Mouse (Mus musculus): Measurements from ENCODE around the gene Lrrc25. TPM values are rescaled to one million over a fixed set of nuclear protein-coding genes. Genes with fewer than 3 reads are reported as not detected.

Gene Lrrc25
- total and polyA plus RNA-seq, 3 experiments = 0.30 to 5.9 (median 2.4) TPM

DNA sequence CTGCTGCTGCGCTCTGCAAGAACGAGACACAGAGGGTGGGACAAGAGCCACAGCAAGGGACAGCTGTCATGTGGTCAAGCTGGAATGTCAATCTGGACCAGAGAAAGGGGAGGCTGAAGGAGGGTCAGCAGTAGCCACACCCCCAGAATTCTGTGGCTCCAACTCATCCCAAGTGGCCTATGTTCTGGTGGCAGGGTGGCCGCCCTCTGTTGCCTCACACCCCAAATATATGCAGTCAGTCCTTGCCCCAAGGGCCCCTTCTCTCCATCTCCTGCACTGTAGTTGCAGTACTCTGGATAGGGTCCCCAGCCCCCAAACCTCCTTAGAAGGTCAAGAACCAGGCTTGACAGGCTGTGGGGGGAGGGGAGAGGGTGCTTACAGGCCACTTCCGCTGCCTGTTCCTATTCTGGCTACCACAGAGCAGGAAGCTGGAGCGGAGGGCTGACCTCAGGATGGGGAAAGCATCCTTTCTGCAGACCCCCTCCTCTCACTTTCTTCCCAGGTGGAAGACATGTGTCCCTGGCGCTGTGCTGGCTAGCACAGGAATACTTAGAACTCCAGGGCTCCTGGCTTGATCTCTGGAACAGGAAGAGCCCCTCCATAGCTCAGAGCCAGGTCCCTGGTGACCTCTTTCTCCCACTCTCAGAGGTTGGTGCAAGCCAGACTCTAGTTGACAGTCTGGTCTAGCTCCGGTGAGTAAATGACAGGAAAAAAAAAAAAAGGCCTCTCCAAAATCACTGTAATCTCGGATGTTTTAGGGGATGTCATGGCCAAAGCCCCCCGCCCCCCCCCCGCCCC is 15.3 kb upstream of the Lrrc25 start:
- Histone ChIP-seq H3K4me2 (ENCODE audit: insufficient read depth, low read depth, poor library complexity, severe bottlenecking) (no peak overlapping the region), H3K4me3 (replicated peaks in 1 of 3; ENCODE audit: low read depth in 2 of 3, low read length in 2 of 3, poor library complexity in 1 of 3) (no peak overlapping the region), H3K27ac (ENCODE audit: insufficient read depth, low read depth) (no peak overlapping the region), H3K36me3 (replicated peaks in 1 of 2; ENCODE audit: control insufficient read depth in 1 of 2, insufficient read depth in 1 of 2, low read length in 1 of 2) (peaks cover 64 to 91% of the 10 kb centered on the region in 2 experiments), H3K27me3 (replicated peaks) (no peaks in the 10 kb centered on the region), H3K9ac (ENCODE audit: insufficient read depth, low read depth) (no peak overlapping the region), H3K4me1 (ENCODE audit: control insufficient read depth in 1 of 2, insufficient read depth in 2 of 2) (peaks cover 2 to 11% of the 10 kb centered on the region in 2 experiments; a peak in 3 of 4 replicates), H3K79me2 (replicated peaks; ENCODE audit: control insufficient read depth, extremely low read depth, insufficient read depth, poor library complexity, severe bottlenecking) (no peaks in the 10 kb centered on the region; the same call in 1 of the 2 replicates), H3K9me3 (replicated peaks; ENCODE audit: low read length) (peaks cover 16% of the 10 kb centered on the region)
- no peak for TF ChIP-seq CHD1 (IDR thresholded peaks at IDR 0.05; ENCODE audit: low read depth, low read length)
- no peak for TF ChIP-seq UBTF (IDR thresholded peaks at IDR 0.05; ENCODE audit: low read depth, low read length)
- TF ChIP-seq ELF1 (IDR thresholded peaks at IDR 0.05; ENCODE audit: low read depth, low read length) = no peak
- no peak for TF ChIP-seq ZMIZ1 (IDR thresholded peaks at IDR 0.05; ENCODE audit: low read depth, low read length)
- no peak for TF ChIP-seq CTCF (conservative IDR thresholded peaks at IDR 0.05 in 1 of 2, IDR thresholded peaks at IDR 0.05 in 1 of 2; ENCODE audit: low read depth in 2 of 2, low read length in 2 of 2)
- no peak for TF ChIP-seq EP300 (IDR thresholded peaks at IDR 0.05; ENCODE audit: low read length)
- no peak for TF ChIP-seq MEF2A (IDR thresholded peaks at IDR 0.05; ENCODE audit: borderline replicate concordance, low read depth, low read length)
- in situ Hi-C loops (cut with MboI; ENCODE audit: low pct_ligation_motif_present, low pct_unique_long_range_greater_than_20kb, low sequenced_read_pairs) (loop anchor here (10.0 kb wide), 1 partner anchor 56 kb away; no protein-coding TSS in a partner anchor), dilution Hi-C loops (cut with MboI; ENCODE audit: extremely low pct_ligation_motif_present, extremely low pct_unique_long_range_greater_than_20kb, low sequenced_read_pairs) (no loop called here)
- DNase-seq (ENCODE audit: extremely low read depth) = no peak

DNA sequence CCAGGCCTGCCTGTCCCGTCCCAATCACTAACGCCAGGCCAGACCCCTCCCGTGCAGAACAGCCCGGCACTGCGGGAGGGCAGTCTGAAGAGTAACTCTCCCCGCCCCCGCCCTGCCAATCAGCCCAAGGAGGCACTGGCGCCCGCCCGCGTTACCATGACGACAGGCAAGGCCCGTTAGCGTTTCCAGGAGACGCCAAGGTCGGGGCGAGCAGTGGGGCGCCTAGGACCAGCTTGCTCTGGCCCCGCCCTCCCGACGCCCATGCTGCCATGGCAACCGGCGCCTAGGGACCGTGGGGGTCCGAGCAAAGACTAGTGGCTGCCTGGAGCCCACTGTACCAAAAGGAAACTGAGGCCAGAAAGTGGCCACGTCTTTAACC is 14.7 kb upstream of the Lrrc25 start:
- Histone ChIP-seq H3K36me3 (replicated peaks in 1 of 2; ENCODE audit: control insufficient read depth in 1 of 2, insufficient read depth in 1 of 2, low read length in 1 of 2) (peaks cover 58 to 91% of the 10 kb centered on the region in 2 experiments), H3K4me1 (ENCODE audit: control insufficient read depth in 1 of 2, insufficient read depth in 2 of 2) (peaks cover 4 to 12% of the 10 kb centered on the region in 2 experiments; a peak in 3 of 4 replicates), H3K79me2 (replicated peaks; ENCODE audit: control insufficient read depth, extremely low read depth, insufficient read depth, poor library complexity, severe bottlenecking) (peaks cover 5% of the 10 kb centered on the region; the same call in 1 of the 2 replicates), H3K27me3 (replicated peaks) (no peaks in the 10 kb centered on the region), H3K4me3 (replicated peaks in 1 of 3; ENCODE audit: low read depth in 2 of 3, low read length in 2 of 3, poor library complexity in 1 of 3) (no peak overlapping the region), H3K4me2 (ENCODE audit: insufficient read depth, low read depth, poor library complexity, severe bottlenecking) (no peak overlapping the region), H3K27ac (ENCODE audit: insufficient read depth, low read depth) (no peak overlapping the region), H3K9me3 (replicated peaks; ENCODE audit: low read length) (peaks cover 16% of the 10 kb centered on the region), H3K9ac (ENCODE audit: insufficient read depth, low read depth) (no peak overlapping the region)
- TF ChIP-seq CHD2 (IDR thresholded peaks at IDR 0.05; ENCODE audit: low read length) = no peak
- no peak for TF ChIP-seq USF1 (IDR thresholded peaks at IDR 0.05; ENCODE audit: low read depth, low read length)
- TF ChIP-seq PAX5 (IDR thresholded peaks at IDR 0.05; ENCODE audit: low read length) = no peak
- no peak for TF ChIP-seq TCF12 (IDR thresholded peaks at IDR 0.05; ENCODE audit: low read depth, low read length)
- TF ChIP-seq BHLHE40 (IDR thresholded peaks at IDR 0.05; ENCODE audit: low read depth, low read length) = no peak
- TF ChIP-seq ZNF384 (IDR thresholded peaks at IDR 0.05; ENCODE audit: low read depth, low read length) = no peak
- no peak for TF ChIP-seq TBP (conservative IDR thresholded peaks at IDR 0.05; ENCODE audit: low read depth, low read length)
- TF ChIP-seq MXI1 (IDR thresholded peaks at IDR 0.05; ENCODE audit: low read depth, low read length) = no peak
- no peak for TF ChIP-seq MEF2A (IDR thresholded peaks at IDR 0.05; ENCODE audit: borderline replicate concordance, low read depth, low read length)
- no peak for TF ChIP-seq MAFK (IDR thresholded peaks at IDR 0.05; ENCODE audit: insufficient replicate concordance, low read length)
- no peak for TF ChIP-seq UBTF (IDR thresholded peaks at IDR 0.05; ENCODE audit: low read depth, low read length)
- no peak for TF ChIP-seq MAX (IDR thresholded peaks at IDR 0.05; ENCODE audit: low read length)
- no peak for TF ChIP-seq RAD21 (IDR thresholded peaks at IDR 0.05; ENCODE audit: low read depth, low read length)
- TF ChIP-seq ETS1 (conservative IDR thresholded peaks at IDR 0.05; ENCODE audit: low read depth, low read length) = no peak
- no peak for TF ChIP-seq MYC (IDR thresholded peaks at IDR 0.05; ENCODE audit: low read depth, low read length)
- dilution Hi-C loops (cut with MboI; ENCODE audit: extremely low pct_ligation_motif_present, extremely low pct_unique_long_range_greater_than_20kb, low sequenced_read_pairs) = no loop called here
- no peak for DNase-seq (ENCODE audit: extremely low read depth)
- in situ Hi-C loops (cut with MboI; ENCODE audit: low pct_ligation_motif_present, low pct_unique_long_range_greater_than_20kb, low sequenced_read_pairs) = loop anchor here (10.0 kb wide), 1 partner anchor 56 kb away; no protein-coding TSS in a partner anchor
